Mouse (Mus musculus): ENCODE data around the gene Adcyap1r1.

The Adcyap1r1 gene

GRCm38 (mm10) chr6:55448976-55449678 is 2.7 kb upstream of the Adcyap1r1 start:
- DNase-seq: no peak

- DNase-seq: no peak
These were observed 603 bp downstream of the Adcyap1r1 start for GRCm38 (mm10) chr6:55452381-55452780.

GRCm38 (mm10) chr6:55453548-55453947 is 1.8 kb downstream of the Adcyap1r1 start:
- no peak for DNase-seq

- no peak for DNase-seq
These were observed 3.9 kb downstream of the Adcyap1r1 start for GRCm38 (mm10) chr6:55455641-55456040.

- no peak for DNase-seq
These were observed 5.9 kb downstream of the Adcyap1r1 start for GRCm38 (mm10) chr6:55457727-55458126.

- DNase-seq: no peak
These were observed 6.4 kb downstream of the Adcyap1r1 start for GRCm38 (mm10) chr6:55458156-55458555.

GRCm38 (mm10) chr6:55459545-55460397 is 8.0 kb downstream of the Adcyap1r1 start:
- no peak for DNase-seq

GRCm38 (mm10) chr6:55461141-55461540 is 9.4 kb downstream of the Adcyap1r1 start:
- peak in 1 of 2 experiments; percentile 4 for DNase-seq

GRCm38 (mm10) chr6:55461678-55462077 is 9.9 kb downstream of the Adcyap1r1 start:
- no peak for DNase-seq

- DNase-seq: no peak
These were observed 10.6 kb downstream of the Adcyap1r1 start for GRCm38 (mm10) chr6:55462394-55462793.

- no peak for DNase-seq
These were observed 12.2 kb downstream of the Adcyap1r1 start for GRCm38 (mm10) chr6:55463966-55464365.

- no peak for DNase-seq
These were observed 13.5 kb downstream of the Adcyap1r1 start for GRCm38 (mm10) chr6:55465311-55465710.

- DNase-seq: no peak
These were observed 14.6 kb downstream of the Adcyap1r1 start for GRCm38 (mm10) chr6:55466301-55466761.

- no peak for DNase-seq
These were observed 18.9 kb downstream of the Adcyap1r1 start for GRCm38 (mm10) chr6:55470691-55471090.

GRCm38 (mm10) chr6:55472381-55472780 is 20.6 kb downstream of the Adcyap1r1 start:
- DNase-seq: no peak

GRCm38 (mm10) chr6:55480988-55481387 is 29.2 kb downstream of the Adcyap1r1 start:
- DNase-seq: no peak

- DNase-seq: no peak
These were observed 30.7 kb downstream of the Adcyap1r1 start for GRCm38 (mm10) chr6:55482471-55482870.

GRCm38 (mm10) chr6:55483360-55483759 is 31.6 kb downstream of the Adcyap1r1 start:
- no peak for DNase-seq

GRCm38 (mm10) chr6:55484224-55484623 is 32.4 kb downstream of the Adcyap1r1 start:
- no peak for DNase-seq

- no peak for DNase-seq
These were observed 33.4 kb downstream of the Adcyap1r1 start for GRCm38 (mm10) chr6:55485216-55485615.

GRCm38 (mm10) chr6:55487726-55488125 is 35.9 kb downstream of the Adcyap1r1 start:
- no peak for DNase-seq

- DNase-seq: no peak
These were observed 44.4 kb downstream of the Adcyap1r1 start for GRCm38 (mm10) chr6:55496201-55496600.

GRCm38 (mm10) chr6:55498753-55499152 is 47.0 kb downstream of the Adcyap1r1 start:
- no peak for DNase-seq

- DNase-seq: no peak
These were observed 49.3 kb downstream of the Adcyap1r1 start for GRCm38 (mm10) chr6:55501061-55501460.

All from spleen, adult 18-20 months (tissue).